Mouse (Mus musculus) kidney, postnatal 0 days (tissue): Measurements from ENCODE around the gene Nupl2. TPM values are rescaled to one million over a fixed set of nuclear protein-coding genes. Genes with fewer than 3 reads are reported as not detected.

Experiments
- ATAC-seq: fragments of 200-750 bp; cut with Nextera tagmentation; replicated peaks from 2 replicates; pipeline ENCODE4 v1.8.0; 2017; ENCODE audit warnings: low read depth, moderate number of reproducible peaks, moderate TSS enrichment, moderate library complexity; ENCODE audit not compliant: low FRiP score
- DNase-seq: peaks from one replicate; pipeline ENCODE4 v3.0.0-alpha.2; 2016; ENCODE audit warnings: low spot score
- H3K27ac ChIP-seq: fragments of 300-500 bp; sonication (generic); 2 replicates; pipeline ENCODE4 v1.5.1; 2014; ENCODE audit warnings: mild to moderate bottlenecking
- H3K27me3 ChIP-seq: fragments of 300-500 bp; sonication (generic); 2 replicates; pipeline ENCODE4 v1.6.1; 2014; ENCODE audit warnings: low read length, mixed read lengths; ENCODE audit not compliant: insufficient read depth
- H3K36me3 ChIP-seq: fragments of 300-500 bp; sonication (generic); 2 replicates; pipeline ENCODE4 v1.6.1; 2014; ENCODE audit warnings: low read length, mixed read lengths; ENCODE audit not compliant: insufficient read depth
- H3K4me1 ChIP-seq: fragments of 300-500 bp; sonication (generic); replicated peaks from 2 replicates; pipeline ENCODE4 v1.6.1; 2014; ENCODE audit warnings: antibody characterized with exemption, low read length, mixed read lengths; ENCODE audit not compliant: insufficient read depth
- H3K4me2 ChIP-seq: fragments of 300-500 bp; sonication (generic); 2 replicates; pipeline ENCODE4 v1.6.1; 2014; ENCODE audit warnings: mild to moderate bottlenecking, low read length, moderate library complexity, mixed read lengths
- H3K4me3 ChIP-seq: fragments of 300-500 bp; sonication (generic); replicated peaks from 2 replicates; pipeline ENCODE4 v1.5.1; 2014; ENCODE audit warnings: low read depth, low read length
- H3K9ac ChIP-seq: fragments of 300-500 bp; sonication (generic); 2 replicates; pipeline ENCODE4 v1.6.1; 2014; ENCODE audit warnings: low read depth, low read length
- H3K9me3 ChIP-seq: fragments of 300-500 bp; sonication (generic); replicated peaks from 2 replicates; pipeline ENCODE4 v1.6.1; 2016; ENCODE audit warnings: low read length, inconsistent platforms, mixed read lengths
- CTCF ChIP-seq: IDR thresholded peaks from 2 replicates; pipeline ENCODE4 v1.5.1; 2016; ENCODE audit warnings: antibody characterized with exemption, low read depth, mild to moderate bottlenecking, moderate library complexity
- WGBS: fragments of 180-500 bp; shearing (Covaris S2); extraction: QIAGEN DNeasy Blood & Tissue Kit; methylation state at CpG from one replicate; pipeline ENCODE4 v1.1.7; 2014; 5-methylcytosine and 5-hydroxymethylcytosine counted together
- polyA plus RNA-seq: library from polyadenylated mRNA; unstranded; fragments of >200 nt; fragmentation: Nextera tagmentation; extraction: Ambion mirVana; gene quantifications from 2 replicates; pipeline ENCODE4 v1.2.1, GENCODE M21; 2015

The Nupl2 gene
- polyA plus RNA-seq, 1 experiment from 2014 or later: 11.2 TPM

DNA sequence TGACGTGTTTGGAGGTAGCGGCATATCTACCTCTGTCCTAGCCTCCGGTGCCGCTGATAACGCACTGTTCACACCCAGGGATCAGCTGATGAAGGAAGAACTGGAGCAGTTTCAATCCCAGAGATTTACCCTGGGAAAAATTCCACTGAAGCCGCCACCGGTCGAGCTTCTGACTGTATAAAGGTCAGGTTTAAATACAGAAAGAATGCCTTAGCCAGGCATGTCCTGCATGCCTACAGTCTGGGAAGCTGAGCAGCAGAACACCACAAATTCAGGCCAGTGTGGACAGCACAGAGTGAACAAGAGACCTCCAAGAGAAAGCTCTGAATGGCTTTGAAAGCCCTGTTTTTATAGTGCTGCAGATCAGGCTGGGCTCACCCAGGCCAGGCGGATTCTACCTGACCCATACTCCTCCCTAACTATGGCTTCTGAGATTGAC, 17.6 kb downstream of the Nupl2 start:
- H3K36me3 ChIP-seq: peaks cover 25% of the 10 kb centered on the region
- TF ChIP-seq CTCF: no peak
- H3K4me2 ChIP-seq: no peak overlapping the region
- H3K4me1 ChIP-seq: no peaks in the 10 kb centered on the region
- no peak overlapping the region for H3K9ac ChIP-seq
- H3K9me3 ChIP-seq: no peaks in the 10 kb centered on the region
- 93% methylated on average over 9 of the region's 9 CpGs for WGBS
- no peaks in the 10 kb centered on the region for H3K27me3 ChIP-seq
- H3K27ac ChIP-seq: no peak overlapping the region
- H3K4me3 ChIP-seq: no peak overlapping the region
- ATAC-seq (no peak), DNase-seq (no peak)

GRCm38 (mm10) chr5:24183096-24183495, 18.3 kb downstream of the Nupl2 start:
- 88% methylated on average over 6 of the region's 6 CpGs for WGBS
- DNase-seq: no peak
- Histone ChIP-seq H3K4me1 (no peaks in the 10 kb centered on the region), H3K27ac (no peak overlapping the region), H3K4me2 (no peak overlapping the region), H3K9ac (no peak overlapping the region), H3K27me3 (no peaks in the 10 kb centered on the region), H3K9me3 (no peaks in the 10 kb centered on the region), H3K4me3 (no peak overlapping the region), H3K36me3 (peaks cover 23% of the 10 kb centered on the region)
- ATAC-seq: no peak
- TF ChIP-seq CTCF: no peak

GRCm38 (mm10) chr5:24184011-24184410, 19.2 kb downstream of the Nupl2 start:
- WGBS: 93% methylated on average over 5 of the region's 5 CpGs
- no peaks in the 10 kb centered on the region for H3K9me3 ChIP-seq
- DNase-seq (no peak), ATAC-seq (no peak)
- no peak overlapping the region for H3K9ac ChIP-seq
- no peak overlapping the region for H3K27ac ChIP-seq
- no peak overlapping the region for H3K4me3 ChIP-seq
- no peak overlapping the region for H3K4me2 ChIP-seq
- no peak for TF ChIP-seq CTCF
- H3K4me1 ChIP-seq: no peaks in the 10 kb centered on the region
- peaks cover 20% of the 10 kb centered on the region for H3K36me3 ChIP-seq
- no peaks in the 10 kb centered on the region for H3K27me3 ChIP-seq

- H3K4me3 ChIP-seq: no peak overlapping the region
These were observed 23.7 kb downstream of the Nupl2 start for GRCm38 (mm10) chr5:24188476-24188875.

GRCm38 (mm10) chr5:24191821-24192220, 27.1 kb downstream of the Nupl2 start:
- no peak overlapping the region for H3K9ac ChIP-seq
- no peaks in the 10 kb centered on the region for H3K9me3 ChIP-seq
- no peak overlapping the region for H3K4me3 ChIP-seq
- no peaks in the 10 kb centered on the region for H3K4me1 ChIP-seq
- H3K36me3 ChIP-seq: no peaks in the 10 kb centered on the region
- no peak for TF ChIP-seq CTCF
- ATAC-seq (no peak), DNase-seq (no peak)
- no peak overlapping the region for H3K4me2 ChIP-seq
- H3K27ac ChIP-seq: no peak overlapping the region
- WGBS: 88% methylated on average over 2 of the region's 2 CpGs
- no peaks in the 10 kb centered on the region for H3K27me3 ChIP-seq

More at GRCm38 (mm10) chr5:24188476-24188875, 23.7 kb downstream of the Nupl2 start:
- Histone ChIP-seq H3K27ac (no peak overlapping the region), H3K9me3 (no peaks in the 10 kb centered on the region), H3K4me1 (no peaks in the 10 kb centered on the region), H3K4me2 (no peak overlapping the region), H3K36me3 (peaks cover 6% of the 10 kb centered on the region; the same call in 1 of the 2 replicates), H3K27me3 (no peaks in the 10 kb centered on the region), H3K9ac (no peak overlapping the region)
- WGBS: 77% methylated on average over 4 of the region's 4 CpGs
- no peak for TF ChIP-seq CTCF
- ATAC-seq (no peak), DNase-seq (no peak)

DNA sequence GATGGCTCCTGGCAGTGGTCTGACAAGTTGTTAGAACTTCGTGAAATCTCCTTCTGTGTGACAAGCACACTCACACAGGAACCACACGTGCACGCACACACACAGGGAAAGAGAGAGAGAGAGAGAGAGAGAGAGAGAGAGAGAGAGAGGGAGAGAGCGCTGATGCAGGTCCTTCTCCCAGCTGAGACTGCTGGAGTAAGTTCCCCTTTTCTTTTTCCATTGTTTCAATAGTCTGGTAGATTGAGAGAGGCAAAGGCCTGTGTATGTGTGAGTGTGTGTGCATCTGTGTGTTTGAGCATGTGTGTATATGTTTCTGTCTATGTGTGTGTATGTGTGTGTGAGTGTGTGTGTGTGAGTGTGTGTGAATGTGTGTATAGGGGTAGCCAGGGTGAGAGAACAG, 36.2 kb downstream of the Nupl2 start:
- DNase-seq (no peak), ATAC-seq (no peak)

DNA sequence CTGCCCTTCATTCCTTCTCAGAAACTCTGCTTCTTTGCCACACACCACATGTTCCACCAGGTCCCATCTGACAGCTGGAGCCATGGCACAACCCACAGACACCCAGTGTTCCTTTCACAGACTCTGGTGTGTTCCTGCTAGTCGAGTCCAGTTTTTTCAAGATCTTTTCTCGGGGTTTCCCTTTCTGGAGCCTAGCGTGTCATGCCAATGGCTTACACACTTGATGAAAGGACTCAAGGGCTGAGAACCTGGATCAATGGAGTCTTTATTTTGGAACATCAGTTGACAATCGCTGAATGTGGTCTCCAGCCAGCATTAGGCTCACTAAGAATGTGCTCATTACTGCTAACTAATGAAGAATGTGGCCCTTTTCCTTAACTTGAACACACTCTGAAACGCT, 37.7 kb downstream of the Nupl2 start:
- ATAC-seq (no peak), DNase-seq (no peak)
- no peaks in the 10 kb centered on the region for H3K9me3 ChIP-seq
- no peaks in the 10 kb centered on the region for H3K36me3 ChIP-seq
- H3K4me2 ChIP-seq: no peak overlapping the region
- no peaks in the 10 kb centered on the region for H3K27me3 ChIP-seq
- no peak overlapping the region for H3K9ac ChIP-seq
- no peak for TF ChIP-seq CTCF
- no peak overlapping the region for H3K4me3 ChIP-seq
- no peak overlapping the region for H3K27ac ChIP-seq
- no peaks in the 10 kb centered on the region for H3K4me1 ChIP-seq
- 90% methylated on average over 5 of the region's 5 CpGs for WGBS

More for the DNA sequence above, 36.2 kb downstream of the Nupl2 start:
- WGBS: 76% methylated on average over 4 of the region's 4 CpGs
- Histone ChIP-seq H3K4me3 (no peak overlapping the region), H3K36me3 (no peaks in the 10 kb centered on the region), H3K27ac (no peak overlapping the region), H3K27me3 (no peaks in the 10 kb centered on the region), H3K4me2 (no peak overlapping the region), H3K9me3 (no peaks in the 10 kb centered on the region), H3K9ac (no peak overlapping the region), H3K4me1 (no peaks in the 10 kb centered on the region)
- no peak for TF ChIP-seq CTCF
